Mouse (Mus musculus) midbrain, embryonic 14.5 days (tissue): ENCODE data around the gene Mn1. TPM values are rescaled to one million over a fixed set of nuclear protein-coding genes. Genes with fewer than 3 reads are reported as not detected.
A peak's percentile ranks its signal among the peaks of the same experiment; 100 is the strongest.

Experiments
- ATAC-seq: fragments of 200-750 bp; cut with Nextera tagmentation; 2 replicates; pipeline ENCODE4 v1.8.0; 2017; ENCODE audit warnings: moderate number of reproducible peaks, moderate library complexity; ENCODE audit not compliant: low FRiP score, low TSS enrichment
- DNase-seq: peaks from one replicate; pipeline ENCODE4 v3.0.0-alpha.2; 2015
- H3K27ac ChIP-seq: fragments of 300-500 bp; sonication (generic); replicated peaks from 2 replicates; pipeline ENCODE4 v1.5.1; 2014; ENCODE audit warnings: mild to moderate bottlenecking, low read depth, low read length, moderate library complexity
- H3K27me3 ChIP-seq: fragments of 300-500 bp; sonication (generic); 2 replicates; pipeline ENCODE4 v1.6.1; 2014; ENCODE audit warnings: low read length, control low read depth, mixed read lengths; ENCODE audit not compliant: control insufficient read depth, insufficient read depth
- H3K36me3 ChIP-seq: fragments of 300-500 bp; sonication (generic); 2 replicates; pipeline ENCODE4 v1.6.1; 2014; ENCODE audit warnings: low read length, control low read depth; ENCODE audit not compliant: control insufficient read depth, insufficient read depth
- H3K4me1 ChIP-seq: fragments of 300-500 bp; sonication (generic); 2 replicates; pipeline ENCODE4 v1.6.1; 2014; ENCODE audit warnings: mild to moderate bottlenecking, antibody characterized with exemption, low read length, control low read depth; ENCODE audit not compliant: control insufficient read depth, insufficient read depth
- H3K4me2 ChIP-seq: fragments of 300-500 bp; sonication (generic); 2 replicates; pipeline ENCODE4 v1.6.1; 2014; ENCODE audit warnings: mild to moderate bottlenecking, low read length, moderate library complexity
- H3K4me3 ChIP-seq: fragments of 300-500 bp; sonication (generic); replicated peaks from 2 replicates; pipeline ENCODE4 v1.5.1; 2014; ENCODE audit warnings: low read depth, low read length
- H3K9ac ChIP-seq: fragments of 300-500 bp; sonication (generic); replicated peaks from 2 replicates; pipeline ENCODE4 v1.6.1; 2014; ENCODE audit warnings: mild to moderate bottlenecking, low read length, moderate library complexity
- H3K9me3 ChIP-seq: fragments of 300-500 bp; sonication (generic); 2 replicates; pipeline ENCODE4 v1.6.1; 2016; ENCODE audit warnings: low read length, control low read depth, mixed read lengths; ENCODE audit not compliant: control insufficient read depth
- WGBS: fragments of 180-500 bp; shearing (Covaris S2); extraction: QIAGEN DNeasy Blood & Tissue Kit; methylation state at CpG from one replicate; pipeline ENCODE4 v1.1.7; 2014; 5-methylcytosine and 5-hydroxymethylcytosine counted together
- polyA plus RNA-seq: library from polyadenylated mRNA; unstranded; fragments of >200 nt; fragmentation: Nextera tagmentation; extraction: Ambion mirVana; gene quantifications from 2 replicates; pipeline ENCODE4 v1.2.1, GENCODE M21; 2014

The Mn1 gene
- polyA plus RNA-seq, 1 experiment from 2014 or later: 69.2 TPM

GRCm38 (mm10) chr5:111417378-111418131, 393 bp downstream of the Mn1 start:
- peaks cover 38% of the 10 kb centered on the region for H3K4me1 ChIP-seq
- peaks cover 37% of the 10 kb centered on the region for H3K36me3 ChIP-seq
- peak; percentile 74 for DNase-seq

GRCm38 (mm10) chr5:111418202-111419120, 1.3 kb downstream of the Mn1 start:
- under 1% methylated on average over 63 of the region's 63 CpGs for WGBS
- Histone ChIP-seq H3K4me3 (peak overlapping the region; percentile 98), H3K27me3 (no peaks in the 10 kb centered on the region), H3K9ac (peak overlapping the region; percentile 99), H3K27ac (peak overlapping the region; percentile 98), H3K4me2 (peak overlapping the region; percentile 99), H3K4me1 (peaks cover 36% of the 10 kb centered on the region), H3K9me3 (no peaks in the 10 kb centered on the region), H3K36me3 (peaks cover 41% of the 10 kb centered on the region)
- peak; percentile 72 for DNase-seq
- ATAC-seq: no peak

More at GRCm38 (mm10) chr5:111417378-111418131, 393 bp downstream of the Mn1 start:
- under 1% methylated on average over 101 of the region's 105 CpGs for WGBS
- Histone ChIP-seq H3K27ac (peak overlapping the region; percentile 98), H3K9ac (peak overlapping the region; percentile 99), H3K9me3 (no peaks in the 10 kb centered on the region), H3K4me2 (peak overlapping the region; percentile 99), H3K27me3 (no peaks in the 10 kb centered on the region), H3K4me3 (peak overlapping the region; percentile 98)
- peak; percentile 1; the same call in 1 of the 2 replicates for ATAC-seq

- Histone ChIP-seq H3K36me3 (peaks cover 46% of the 10 kb centered on the region), H3K9me3 (no peaks in the 10 kb centered on the region), H3K4me2 (peak overlapping the region; percentile 99), H3K9ac (peak overlapping the region; percentile 99), H3K4me3 (peak overlapping the region; percentile 98), H3K27me3 (no peaks in the 10 kb centered on the region), H3K4me1 (peaks cover 34% of the 10 kb centered on the region), H3K27ac (peak overlapping the region; percentile 98)
- no peak for ATAC-seq
- DNase-seq: peak; percentile 73
- under 1% methylated on average over 41 of the region's 42 CpGs for WGBS
Observed at GRCm38 (mm10) chr5:111419121-111419881, 2.1 kb downstream of the Mn1 start.

GRCm38 (mm10) chr5:111420011-111420691, 3.0 kb downstream of the Mn1 start:
- H3K4me1 ChIP-seq: peaks cover 33% of the 10 kb centered on the region
- ATAC-seq (no peak), DNase-seq (peak; percentile 64)
- H3K27me3 ChIP-seq: no peaks in the 10 kb centered on the region
- H3K36me3 ChIP-seq: peaks cover 50% of the 10 kb centered on the region
- H3K27ac ChIP-seq: peak overlapping the region; percentile 98
- no peaks in the 10 kb centered on the region for H3K9me3 ChIP-seq
- H3K4me2 ChIP-seq: peak overlapping the region; percentile 99
- WGBS: under 1% methylated on average over 56 of the region's 56 CpGs
- peak overlapping the region; percentile 99 for H3K9ac ChIP-seq
- peak overlapping the region; percentile 98 for H3K4me3 ChIP-seq

GRCm38 (mm10) chr5:111420896-111421295, 3.7 kb downstream of the Mn1 start:
- Histone ChIP-seq H3K36me3 (peaks cover 53% of the 10 kb centered on the region), H3K9me3 (no peaks in the 10 kb centered on the region), H3K27ac (peak overlapping the region; percentile 98), H3K4me3 (peak overlapping the region; percentile 98), H3K27me3 (no peaks in the 10 kb centered on the region), H3K4me2 (peak overlapping the region; percentile 99), H3K9ac (peak overlapping the region; percentile 99), H3K4me1 (peaks cover 36% of the 10 kb centered on the region)
- 7% methylated on average over 22 of the region's 22 CpGs for WGBS
- no peak for ATAC-seq
- peak; percentile 59 for DNase-seq

GRCm38 (mm10) chr5:111421424-111421823, 4.3 kb downstream of the Mn1 start:
- peak overlapping the region; percentile 98 for H3K27ac ChIP-seq
- DNase-seq (peak; percentile 50), ATAC-seq (no peak)
- WGBS: 11% methylated on average over 15 of the region's 15 CpGs
- H3K36me3 ChIP-seq: peaks cover 58% of the 10 kb centered on the region
- H3K4me1 ChIP-seq: peaks cover 41% of the 10 kb centered on the region
- no peaks in the 10 kb centered on the region for H3K9me3 ChIP-seq
- H3K27me3 ChIP-seq: no peaks in the 10 kb centered on the region
- peak overlapping the region; percentile 99 for H3K4me2 ChIP-seq
- peak overlapping the region; percentile 98 for H3K4me3 ChIP-seq
- H3K9ac ChIP-seq: peak overlapping the region; percentile 99

- DNase-seq: peak; percentile 64
- Histone ChIP-seq H3K9me3 (no peaks in the 10 kb centered on the region), H3K36me3 (peaks cover 65% of the 10 kb centered on the region), H3K4me3 (peak overlapping the region; percentile 98), H3K27me3 (no peaks in the 10 kb centered on the region), H3K4me1 (peaks cover 49% of the 10 kb centered on the region), H3K9ac (peak overlapping the region; percentile 99), H3K27ac (peak overlapping the region; percentile 98), H3K4me2 (peak overlapping the region; percentile 99)
- WGBS: 9% methylated on average over 8 of the region's 8 CpGs
- ATAC-seq: no peak
Observed at GRCm38 (mm10) chr5:111422058-111422800, 5.1 kb downstream of the Mn1 start.
